Mouse (Mus musculus) small intestine, adult 2 months (tissue): ENCODE measurements around the gene Ppfia3.

ENCODE experiments used
- CTCF ChIP-seq: fragments of 200-500 bp; IDR thresholded peaks from 2 replicates; pipeline ENCODE4 v1.5.1; 2012; ENCODE audit warnings: low read depth, mild to moderate bottlenecking, control low read depth, inconsistent platforms, low read length, moderate library complexity, mixed read lengths; ENCODE audit not compliant: insufficient replicate concordance, insufficient read length; ENCODE audit errors: extremely low read depth
- POLR2A ChIP-seq: fragments of 200-500 bp; IDR thresholded peaks from 2 replicates; pipeline ENCODE4 v1.6.1; 2012; ENCODE audit warnings: low read depth, mild to moderate bottlenecking, control low read depth, inconsistent platforms, low read length, moderate library complexity

DNA sequence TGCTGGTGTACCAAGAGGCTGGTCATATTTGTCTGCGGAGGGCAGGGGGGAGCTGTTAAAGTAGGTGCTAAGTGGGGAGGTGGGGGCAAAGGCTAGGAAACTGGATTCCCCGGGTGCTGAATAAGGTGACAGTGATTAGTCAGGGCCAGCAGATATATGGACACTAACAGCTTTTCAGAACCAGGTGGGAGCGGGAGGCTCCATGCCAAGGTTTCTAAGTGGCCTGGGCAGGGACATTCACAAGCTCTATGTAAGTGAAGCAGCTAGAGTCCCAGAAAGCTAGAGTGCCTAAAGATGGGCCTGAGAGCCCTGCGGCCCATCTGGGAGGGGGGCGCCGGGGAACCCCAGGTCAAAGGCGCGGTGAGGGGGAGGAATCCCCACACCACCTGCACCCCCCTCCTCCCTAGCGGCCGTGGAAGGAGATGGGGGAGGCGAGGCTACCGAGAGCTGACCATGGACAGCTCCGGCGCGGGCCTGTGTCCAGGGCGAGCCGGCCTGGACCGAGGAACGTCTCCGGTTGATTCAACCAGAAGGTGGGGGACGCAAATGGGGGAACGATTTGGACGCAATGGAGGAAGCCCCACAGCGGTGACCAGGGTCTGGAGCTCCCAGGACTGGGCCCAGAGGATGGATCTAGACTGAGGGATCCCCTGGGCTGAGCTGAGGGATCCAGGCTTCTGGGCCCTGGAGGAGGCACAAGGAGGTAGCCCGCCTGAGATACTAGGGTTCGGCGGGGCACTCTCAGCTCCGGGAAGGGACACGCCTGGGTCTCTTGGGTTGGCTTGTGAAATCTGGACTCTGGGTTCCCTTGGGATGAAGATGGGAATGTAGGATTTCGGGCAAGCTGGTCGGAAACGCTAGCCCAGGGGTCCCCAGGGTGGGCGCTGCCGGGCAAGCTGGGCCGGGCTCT, 822 bp downstream of the Ppfia3 start:
- no peak for TF ChIP-seq POLR2A
- TF ChIP-seq CTCF = no peak
